ENCODE assay signal across 9 mouse cellular contexts in the genomic region with DNA sequence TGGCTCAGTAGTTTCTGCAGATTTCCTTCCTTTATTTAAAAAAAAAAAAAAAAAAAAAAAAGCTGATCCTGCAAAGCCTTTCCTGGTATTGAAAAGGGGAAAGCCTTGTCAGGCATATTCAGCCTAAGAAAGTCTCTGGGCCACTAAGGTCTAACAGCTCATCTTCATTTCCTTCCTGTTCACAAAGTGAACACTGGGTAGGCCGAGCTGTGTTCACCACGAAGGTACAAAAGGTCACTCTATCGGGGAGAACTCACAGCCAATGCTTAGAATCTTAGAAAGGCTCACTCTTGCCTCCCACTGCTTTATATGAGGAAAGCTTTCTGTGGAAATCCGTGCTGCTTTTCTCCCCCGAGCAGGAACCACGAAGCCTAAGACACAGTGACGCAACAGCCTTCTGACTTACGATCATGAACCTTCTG. TPM values are rescaled to one million over a fixed set of nuclear protein-coding genes. Genes with fewer than 3 reads are reported as not detected.
A peak's percentile ranks its signal among the peaks of the same experiment; 100 is the strongest.
DNase-seq lines count a peak whose midpoint lies in the region; TF ChIP-seq lines count a peak whose summit lies in the region.
"Had no signal": no experiment of that assay in that cellular context is flagged by ENCODE, and none has a peak within 500 bp of the region (broad histone marks: within the 10 kb centered on the region; RNA-seq: fewer than 3 reads in every experiment).

No protein-coding gene starts in this region.

- H3K79me2 ChIP-seq in macrophage (ENCODE audit: inconsistent target), result peaks cover 18% of the 10 kb centered on the region; the same call in 1 of the 2 replicates

- WGBS in macrophage (ENCODE audit: missing documents), result 4% methylated on average over 8 of the region's 8 CpGs

- no peak for DNase-seq in left cerebral cortex, adult 2 months (ENCODE audit: extremely low spot score in 1 of 2, low spot score in 2 of 2)
- DNase-seq in left cerebral cortex, adult 18-20 months (ENCODE audit: low spot score in 2 of 2), result no peak
- DNase-seq in heart, adult 9 months (ENCODE audit: low spot score in 2 of 2), result peak; percentile 24 to 58
- DNase-seq in kidney, adult 8-10 months, result peak; percentile 34 to 47
- no peak for DNase-seq in gastrocnemius, postnatal 36 days
- DNase-seq in T-cell, adult 2 months (ENCODE audit: low spot score), result no peak
- DNase-seq in layer of hippocampus, postnatal 10 days (ENCODE audit: low spot score in 2 of 2), result no peak

- no peaks in the 10 kb centered on the region for H3K36me3 ChIP-seq in macrophage (ENCODE audit: inconsistent target)

- intact Hi-C loops in left cerebral cortex, adult 2 months (cut with DNase I), result loop anchor here (10.0 kb wide), 1 partner anchor 214 kb away; no protein-coding TSS in a partner anchor
- intact Hi-C loops in gastrocnemius, postnatal 36 days (cut with DNase I), result no loop called here

- H3K4me3 ChIP-seq in left cerebral cortex, adult 2 months, result no peak overlapping the region
- H3K4me3 ChIP-seq in macrophage (ENCODE audit: inconsistent target), result no peak overlapping the region
- H3K4me3 ChIP-seq: limb, embryonic 15.5 days had no signal

- H3K27ac ChIP-seq in left cerebral cortex, adult 2 months, result peak overlapping the region; percentile 38; the same call in 1 of the 2 replicates
- peak overlapping the region; percentile 100 for H3K27ac ChIP-seq in macrophage

- no peak for TF ChIP-seq CTCF in left cerebral cortex, adult 2 months (IDR thresholded peaks at IDR 0.05)

RNA-seq across cellular contexts. Expression of gene Tbc1d9b, which starts 22.4 kb away (rescaled TPM):
- total RNA-seq in left cerebral cortex, adult 2 months (2021), result 100 to 1,000 TPM; 118 to 124 TPM
- 100 to 1,000 TPM; 131 TPM for total RNA-seq in left cerebral cortex, adult 18-20 months (2021)
- 100 to 1,000 TPM in 25 of 26 experiments, 10 to 100 TPM in 1; 83.8 to 354 (median 145) TPM for total RNA-seq in macrophage (2018; cell fraction: chromatin; rRNA removed)
- total RNA-seq in macrophage (2018; cell fraction: cytosol; rRNA removed), result 10 to 100 TPM; 46.4 to 82.4 (median 64.2) TPM
- 100 to 1,000 TPM in 17 of 26 experiments, 10 to 100 TPM in 9; 81.7 to 154 (median 106) TPM for total RNA-seq in macrophage (2018; cell fraction: nucleus; rRNA removed)
- polyA plus RNA-seq in macrophage (2018), result 44.0 to 64.7 TPM (median 64.2 TPM) in 3 replicates
- 10 to 100 TPM; 24.1 to 24.5 TPM for total RNA-seq in gastrocnemius, postnatal 36 days (2021)
- total RNA-seq in layer of hippocampus, postnatal 10 days (2021), result 10 to 100 TPM; 74.0 to 76.4 TPM

Comparison
In these comparisons a context has a peak if more than half of its experiments do, and no peak if none do; other contexts are left out.
1. DNase-seq: peak in heart, adult 9 months (2 of 2) and kidney, adult 8-10 months (2 of 2); none in left cerebral cortex, adult 2 months (0 of 2), left cerebral cortex, adult 18-20 months (0 of 2), gastrocnemius, postnatal 36 days (0 of 2), T-cell, adult 2 months (single experiment) and layer of hippocampus, postnatal 10 days (0 of 2).